Mouse (Mus musculus): ENCODE results near the gene Grwd1.

Gene Grwd1

DNA sequence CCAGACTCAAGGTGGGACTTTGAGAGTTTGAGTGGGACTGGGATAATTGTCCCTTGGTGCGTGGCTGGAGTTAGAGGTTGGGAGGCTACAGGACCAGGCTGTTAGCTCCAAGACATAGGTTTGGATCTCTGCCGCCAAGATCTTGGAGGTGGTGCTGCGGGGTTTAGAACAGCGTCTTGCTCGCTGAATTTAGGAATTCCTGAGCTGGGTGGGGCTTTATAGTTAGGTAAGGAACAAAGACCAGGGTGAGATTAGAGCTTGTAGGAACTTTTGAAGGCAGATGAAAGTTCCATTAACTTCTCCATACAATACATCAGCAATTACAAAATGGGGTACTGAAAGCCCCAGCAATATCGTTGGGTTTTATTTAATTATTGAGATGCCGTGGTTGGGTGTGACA lies 30.7 kb downstream of the Grwd1 start:
- DNase-seq (ENCODE audit: low spot score in 2 of 2) = no peak

- DNase-seq (ENCODE audit: low spot score in 2 of 2) = no peak
Observed at GRCm38 (mm10) chr7:45798931-45799330, 31.8 kb downstream of the Grwd1 start.

- DNase-seq (ENCODE audit: low spot score in 2 of 2) = no peak
Observed at GRCm38 (mm10) chr7:45798511-45798836, 32.3 kb downstream of the Grwd1 start.

- no peak for DNase-seq (ENCODE audit: low spot score in 2 of 2)
Observed at GRCm38 (mm10) chr7:45797661-45798510, 32.9 kb downstream of the Grwd1 start.

DNA sequence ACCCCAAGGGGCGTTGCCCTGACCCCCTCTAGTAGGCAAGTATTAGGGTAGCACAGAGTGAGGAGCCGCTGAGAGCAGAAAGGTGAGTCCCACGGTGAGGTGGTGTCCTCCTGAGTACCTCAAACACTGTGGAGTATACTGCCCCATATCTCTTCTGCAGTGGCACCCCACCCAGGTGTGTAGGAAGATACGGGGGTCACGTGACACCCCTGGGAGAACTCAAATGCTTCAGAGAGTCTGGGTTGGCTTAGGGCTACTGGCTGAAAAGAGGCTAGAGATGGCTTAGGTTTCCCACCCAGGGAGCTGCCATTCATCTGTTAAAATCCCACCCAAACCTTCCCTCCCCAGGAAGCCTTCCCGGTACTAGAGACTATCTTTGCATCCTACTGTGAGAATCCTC lies 33.8 kb downstream of the Grwd1 start:
- no peak for DNase-seq (ENCODE audit: low spot score in 2 of 2)

DNA sequence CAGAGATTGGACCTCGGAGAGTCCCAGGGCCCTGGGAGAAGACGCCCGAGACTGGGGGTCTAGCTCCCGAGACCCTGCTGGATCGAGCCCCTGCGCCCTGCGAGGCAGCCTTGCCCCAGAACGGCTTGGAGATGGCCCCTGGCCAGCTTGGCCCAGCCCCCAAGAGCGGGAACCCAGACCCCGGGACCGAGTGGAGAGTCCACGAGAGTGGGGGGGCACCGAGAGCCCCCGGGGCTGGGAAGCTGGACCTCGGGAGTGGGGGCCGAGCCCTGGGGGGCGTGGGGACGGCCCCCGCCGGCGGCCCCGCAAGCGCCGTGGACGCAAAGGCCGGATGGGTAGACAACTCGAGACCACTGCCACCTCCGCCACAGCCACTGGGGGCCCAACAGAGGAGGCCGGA lies 35.8 kb downstream of the Grwd1 start:
- no peak for DNase-seq (ENCODE audit: low spot score in 2 of 2)

- no peak for DNase-seq (ENCODE audit: low spot score in 2 of 2)
Observed at GRCm38 (mm10) chr7:45793969-45794585, 36.7 kb downstream of the Grwd1 start.

DNA sequence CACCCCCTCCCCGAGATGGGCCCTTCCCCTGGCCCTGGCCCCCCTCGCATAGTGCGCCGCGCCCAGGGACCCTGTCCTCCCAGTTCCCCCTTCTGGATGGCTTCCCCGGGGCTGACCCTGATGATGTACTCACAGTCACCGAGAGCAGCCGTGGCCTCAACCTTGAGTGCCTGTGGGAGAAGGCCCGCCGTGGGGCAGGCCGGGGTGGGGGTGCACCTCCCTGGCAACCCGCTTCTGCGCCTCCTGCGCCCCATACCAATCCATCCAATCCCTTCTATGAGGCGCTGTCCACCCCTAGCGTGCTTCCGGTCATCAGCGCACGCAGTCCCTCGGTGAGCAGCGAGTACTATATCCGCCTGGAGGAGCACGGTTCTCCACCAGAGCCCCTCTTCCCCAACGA lies 37.5 kb downstream of the Grwd1 start:
- DNase-seq (ENCODE audit: low spot score in 2 of 2) = no peak

GRCm38 (mm10) chr7:45791756-45792490 lies 38.8 kb downstream of the Grwd1 start:
- no peak for DNase-seq (ENCODE audit: low spot score in 2 of 2)

- no peak for DNase-seq (ENCODE audit: low spot score in 2 of 2)
Observed at GRCm38 (mm10) chr7:45790721-45791120, 40.0 kb downstream of the Grwd1 start.

- no peak for DNase-seq (ENCODE audit: low spot score in 2 of 2)
Observed at GRCm38 (mm10) chr7:45787642-45788041, 43.1 kb downstream of the Grwd1 start.

- no peak for DNase-seq (ENCODE audit: low spot score in 2 of 2)
Observed at GRCm38 (mm10) chr7:45786661-45787413, 43.9 kb downstream of the Grwd1 start.

GRCm38 (mm10) chr7:45786136-45786578 lies 44.6 kb downstream of the Grwd1 start:
- no peak for DNase-seq (ENCODE audit: low spot score in 2 of 2)

DNA sequence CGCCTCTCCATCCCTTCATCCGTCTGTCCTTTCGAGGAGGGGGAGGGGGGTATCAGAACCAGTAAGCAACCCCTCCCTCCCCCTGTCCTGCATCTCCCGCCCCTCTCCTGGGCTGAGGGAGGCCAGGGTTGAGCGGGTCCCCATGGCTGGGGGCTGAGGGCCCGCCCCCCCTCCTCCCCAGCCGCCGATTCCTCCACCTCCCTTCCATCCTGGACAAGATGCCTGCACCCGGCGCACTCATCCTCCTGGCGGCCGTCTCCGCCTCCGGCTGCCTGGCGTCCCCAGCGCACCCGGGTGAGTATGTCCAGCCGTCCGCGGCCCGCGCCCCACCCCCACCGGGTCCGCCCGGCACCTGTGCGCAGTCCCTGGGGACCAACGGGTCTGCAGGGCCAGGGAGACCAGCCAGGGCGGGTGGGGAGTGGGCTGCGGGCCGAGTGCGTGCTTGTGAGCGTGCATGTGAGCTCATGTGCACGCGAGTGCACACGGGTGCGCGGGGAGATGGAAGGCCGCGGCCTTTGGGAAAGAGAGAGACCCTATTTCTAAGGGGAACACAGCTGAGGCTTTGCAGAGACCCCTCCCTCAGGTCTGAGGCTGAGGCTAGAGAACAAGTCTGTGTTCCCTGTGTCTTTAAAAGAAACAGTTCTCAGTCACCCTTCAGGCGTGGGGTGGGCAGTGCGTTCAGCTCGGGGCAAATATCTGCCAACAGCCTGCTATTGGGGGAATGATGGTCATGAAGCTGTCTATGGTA lies 45.2 kb downstream of the Grwd1 start:
- no peak for DNase-seq (ENCODE audit: low spot score in 2 of 2)

DNA sequence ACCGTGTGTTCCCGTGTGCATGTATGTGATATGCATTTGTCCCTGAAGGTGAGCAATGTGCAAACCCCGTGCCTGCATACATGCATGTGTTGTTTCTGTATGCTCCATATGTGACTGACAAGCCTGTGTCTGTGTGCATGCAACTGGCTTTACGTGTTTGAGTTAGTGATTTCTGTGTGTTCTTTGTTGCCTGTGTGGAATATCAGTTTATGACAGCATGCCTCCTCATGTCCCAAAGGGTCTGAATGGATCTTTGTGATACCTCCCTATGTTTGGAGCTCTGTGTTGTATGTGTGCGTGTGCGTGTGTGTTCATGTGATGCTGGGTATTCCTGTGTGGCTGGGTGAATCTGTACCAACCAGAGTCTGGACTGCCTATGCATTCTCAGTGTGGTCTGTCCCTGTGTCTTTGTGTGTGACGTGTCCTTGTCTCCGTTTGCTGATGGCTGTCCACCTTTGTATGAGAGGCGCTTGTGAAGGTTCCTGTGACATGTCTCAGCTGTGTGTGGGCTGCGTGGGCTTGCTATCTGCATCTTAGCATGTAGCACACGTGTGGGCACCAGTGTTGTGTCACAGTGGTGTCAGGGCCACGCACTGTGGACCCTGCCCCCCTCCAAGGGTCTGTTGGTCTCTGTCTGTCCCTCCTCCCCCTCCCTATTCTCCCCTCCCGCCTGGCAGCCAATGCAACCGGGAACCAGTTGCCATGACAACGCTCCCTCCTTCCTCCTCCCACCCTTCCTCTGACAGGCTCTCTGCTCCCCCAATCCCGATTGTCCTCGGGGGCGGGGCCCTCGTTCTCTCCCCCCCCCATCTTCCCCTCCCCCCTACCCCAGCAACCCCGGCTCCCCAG lies 46.0 kb downstream of the Grwd1 start, which contains the start of gene Sult2b1:
TSS of gene Sult2b1 (minus strand) at position 146 of the 849 bp plus-strand sequence.
- DNase-seq (ENCODE audit: low spot score in 2 of 2) = no peak

GRCm38 (mm10) chr7:45783511-45784091 lies 47.1 kb downstream of the Grwd1 start, which contains the start of gene Lmtk3:
Lmtk3 (plus strand) TSS chr7:45783738.
- DNase-seq (ENCODE audit: low spot score in 2 of 2) = no peak

GRCm38 (mm10) chr7:45782271-45782670 lies 48.5 kb downstream of the Grwd1 start:
- DNase-seq (ENCODE audit: low spot score in 2 of 2) = no peak

GRCm38 (mm10) chr7:45779081-45779641 lies 51.6 kb downstream of the Grwd1 start:
- DNase-seq (ENCODE audit: low spot score in 2 of 2) = no peak

GRCm38 (mm10) chr7:45775237-45775636 lies 55.5 kb downstream of the Grwd1 start:
- no peak for DNase-seq (ENCODE audit: low spot score in 2 of 2)
